ENCODE assay signal across 9 mouse cellular contexts in genomic region chr6:148705711-148706110, GRCm38 (mm10).
DNase-seq lines count a peak whose midpoint lies in the region; ATAC-seq and TF ChIP-seq lines count a peak whose summit lies in the region.
"Had no signal": no experiment of that assay in that cellular context is flagged by ENCODE, and none has a peak within 500 bp of the region (broad histone marks: within the 10 kb centered on the region; RNA-seq: fewer than 3 reads in every experiment).

No protein-coding gene starts in this region.

- TF ChIP-seq CTCF in kidney, adult 2 months (conservative IDR thresholded peaks at IDR 0.05; ENCODE audit: insufficient read depth, insufficient read length, low read depth, low read length): peak; percentile 53
- peak; percentile 56 for TF ChIP-seq CTCF in midbrain, postnatal 0 days (IDR thresholded peaks at IDR 0.05)

- TF ChIP-seq POLR2A in kidney, adult 2 months (IDR thresholded peaks at IDR 0.05; ENCODE audit: low read depth, low read length): no peak

- H3K27ac ChIP-seq in kidney, adult 2 months (ENCODE audit: insufficient read depth, low read depth, low read length): no peak overlapping the region
- H3K27ac ChIP-seq in kidney, embryonic 16.5 days (ENCODE audit: low read length): no peak overlapping the region
- H3K27ac ChIP-seq in midbrain, postnatal 0 days (ENCODE audit: low read depth, low read length): no peak overlapping the region
- no peak overlapping the region for H3K27ac ChIP-seq in intestine, embryonic 15.5 days

- intact Hi-C loops in heart, postnatal 14 days (cut with DNase I): no loop called here

- DNase-seq in kidney, adult 2 months: peak; percentile 12
- DNase-seq in CD8-positive naive resting alpha-beta T cell, adult 2 months (ENCODE audit: low read depth in 2 of 2, low spot score in 2 of 2): peak; percentile 10 to 22
- peak; percentile 18 for DNase-seq in adipocyte (ENCODE audit: low spot score)
- peak; percentile 9 to 31 for DNase-seq in heart, postnatal 14 days
- peak; percentile 53 for DNase-seq in midbrain, postnatal 0 days (ENCODE audit: low spot score)

- no peaks in the 10 kb centered on the region for H3K9me3 ChIP-seq in kidney, embryonic 16.5 days (ENCODE audit: low read length)
- no peaks in the 10 kb centered on the region for H3K9me3 ChIP-seq in midbrain, postnatal 0 days (ENCODE audit: low read length)
- H3K9me3 ChIP-seq in intestine, embryonic 15.5 days: no peaks in the 10 kb centered on the region

- H3K4me1 ChIP-seq in kidney, adult 2 months (ENCODE audit: control insufficient read depth, insufficient read depth, low read length): no peaks in the 10 kb centered on the region
- no peaks in the 10 kb centered on the region for H3K4me1 ChIP-seq in kidney, embryonic 16.5 days (ENCODE audit: insufficient read depth, low read length)
- H3K4me1 ChIP-seq in midbrain, postnatal 0 days (ENCODE audit: insufficient read depth, low read length): no peaks in the 10 kb centered on the region
- no peaks in the 10 kb centered on the region for H3K4me1 ChIP-seq in intestine, embryonic 15.5 days (replicated peaks)

- H3K36me3 ChIP-seq in kidney, adult 2 months (ENCODE audit: control insufficient read depth, insufficient read depth, low read length): no peaks in the 10 kb centered on the region
- H3K36me3 ChIP-seq in kidney, embryonic 16.5 days (ENCODE audit: insufficient read depth, low read length): no peaks in the 10 kb centered on the region
- H3K36me3 ChIP-seq in midbrain, postnatal 0 days (ENCODE audit: insufficient read depth, low read length): no peaks in the 10 kb centered on the region
- H3K36me3 ChIP-seq in intestine, embryonic 15.5 days: no peaks in the 10 kb centered on the region

- H3K4me2 ChIP-seq in kidney, embryonic 16.5 days (replicated peaks; ENCODE audit: low read depth, low read length): no peak overlapping the region
- no peak overlapping the region for H3K4me2 ChIP-seq in midbrain, postnatal 0 days (ENCODE audit: low read depth, low read length, poor library complexity, severe bottlenecking)
- H3K4me2 ChIP-seq in intestine, embryonic 15.5 days (replicated peaks): no peak overlapping the region

- H3K4me3 ChIP-seq in kidney, adult 2 months (ENCODE audit: insufficient read depth, low read depth, low read length): no peak overlapping the region
- H3K4me3 ChIP-seq in kidney, embryonic 16.5 days (ENCODE audit: low read length): no peak overlapping the region
- H3K4me3 ChIP-seq in midbrain, postnatal 0 days (ENCODE audit: low read depth, low read length): no peak overlapping the region
- no peak overlapping the region for H3K4me3 ChIP-seq in intestine, embryonic 15.5 days (replicated peaks)
- H3K4me3 ChIP-seq: erythroblast, embryonic 14.5 days had no signal

- H3K9ac ChIP-seq in kidney, embryonic 16.5 days (replicated peaks; ENCODE audit: low read length): no peak overlapping the region
- H3K9ac ChIP-seq in midbrain, postnatal 0 days (replicated peaks; ENCODE audit: low read length, poor library complexity, severe bottlenecking): no peak overlapping the region
- no peak overlapping the region for H3K9ac ChIP-seq in intestine, embryonic 15.5 days

- no peak for ATAC-seq in kidney, embryonic 16.5 days (ENCODE audit: low FRiP score, low TSS enrichment)
- no peak for ATAC-seq in midbrain, postnatal 0 days (ENCODE audit: low FRiP score)
- ATAC-seq in monocyte, adult 5-6 weeks (replicated peaks; ENCODE audit: insufficient number of reproducible peaks, low FRiP score, low TSS enrichment, poor library complexity, severe bottlenecking): no peak
- ATAC-seq in intestine, embryonic 15.5 days: no peak

- H3K27me3 ChIP-seq in kidney, adult 2 months (replicated peaks; ENCODE audit: control insufficient read depth, insufficient read depth, low read length): no peaks in the 10 kb centered on the region
- no peaks in the 10 kb centered on the region for H3K27me3 ChIP-seq in kidney, embryonic 16.5 days (ENCODE audit: insufficient read depth, low read length)
- no peaks in the 10 kb centered on the region for H3K27me3 ChIP-seq in midbrain, postnatal 0 days (ENCODE audit: insufficient read depth, low read length)
- H3K27me3 ChIP-seq in intestine, embryonic 15.5 days (replicated peaks): no peaks in the 10 kb centered on the region

- 38% methylated on average over 2 of the region's 2 CpGs for WGBS in kidney, adult 2 months
- WGBS in kidney, embryonic 16.5 days: 36% methylated on average over 2 of the region's 2 CpGs
- 29% methylated on average over 2 of the region's 2 CpGs for WGBS in midbrain, postnatal 0 days
- WGBS in intestine, embryonic 15.5 days: 32% methylated on average over 2 of the region's 2 CpGs
